Mouse (Mus musculus): ENCODE measurements around the gene Gpr173.

DNA sequence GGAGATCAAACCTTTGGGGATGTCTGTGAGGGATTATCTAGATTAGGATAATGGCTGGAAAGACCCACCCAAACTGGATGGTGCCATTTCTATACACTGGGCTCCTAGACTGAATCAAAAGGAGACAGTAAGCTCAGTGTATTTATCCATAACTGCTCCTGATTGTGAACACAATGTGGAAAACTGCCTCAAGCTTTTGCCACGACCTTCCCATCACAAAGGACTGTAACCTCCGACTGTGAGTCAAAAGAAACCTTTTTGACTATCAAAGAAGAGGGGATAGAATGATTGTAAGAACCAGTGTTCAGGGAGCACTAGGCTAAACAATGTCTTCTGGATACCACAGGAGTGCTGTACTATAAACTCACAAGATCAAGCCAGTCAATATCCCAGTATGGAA is 62.3 kb downstream of the Gpr173 start:
- no peak for TF ChIP-seq CTCF (IDR thresholded peaks at IDR 0.05)
- TF ChIP-seq EP300 (IDR thresholded peaks at IDR 0.05): no peak
